9 mouse cellular contexts compared by ENCODE assay signal in the genomic region with DNA sequence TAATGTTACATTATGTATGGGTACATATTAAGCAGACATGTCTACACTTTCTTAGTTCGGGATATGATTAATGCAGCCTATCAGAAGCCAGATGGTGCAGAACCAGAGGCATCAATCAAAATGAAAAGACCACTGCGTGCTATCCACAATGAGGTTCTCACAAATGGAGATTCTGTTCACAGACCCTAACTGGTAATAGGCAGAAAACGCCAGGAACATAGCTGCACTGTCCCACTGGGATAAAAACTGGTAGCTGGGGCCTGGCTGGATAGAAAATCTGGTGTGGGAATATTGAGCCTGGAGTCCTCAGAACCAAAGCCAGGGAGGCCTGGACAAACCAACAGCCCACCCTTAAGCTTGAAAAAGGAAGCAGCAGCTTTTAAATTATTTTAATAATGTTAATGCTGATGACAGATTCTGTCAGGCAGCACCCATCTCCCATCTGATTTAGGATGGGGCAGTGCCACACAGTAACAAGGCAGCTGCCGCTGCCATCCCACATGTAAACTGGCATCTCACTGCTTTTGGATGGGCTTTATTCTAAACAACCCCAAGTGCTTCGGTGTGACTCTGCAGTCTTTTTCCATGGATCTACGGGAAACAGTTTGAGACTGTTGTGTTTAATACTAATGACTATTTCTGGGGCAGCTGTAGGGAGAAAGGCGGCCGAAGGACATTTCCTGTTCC.
DNase-seq lines count a peak whose midpoint lies in the region; ATAC-seq and TF ChIP-seq lines count a peak whose summit lies in the region.
"Had no signal": no experiment of that assay in that cellular context is flagged by ENCODE, and none has a peak within 500 bp of the region (broad histone marks: within the 10 kb centered on the region; RNA-seq: fewer than 3 reads in every experiment).

No protein-coding gene starts in this region.

- no peaks in the 10 kb centered on the region for H3K9me3 ChIP-seq in intestine, embryonic 14.5 days (ENCODE audit: control insufficient read depth, low read length)
- H3K9me3 ChIP-seq in intestine, postnatal 0 days (ENCODE audit: control insufficient read depth) = no peaks in the 10 kb centered on the region
- no peaks in the 10 kb centered on the region for H3K9me3 ChIP-seq in hindbrain, embryonic 12.5 days (replicated peaks)
- no peaks in the 10 kb centered on the region for H3K9me3 ChIP-seq in midbrain, embryonic 16.5 days (replicated peaks; ENCODE audit: control insufficient read depth, low read length, poor library complexity, severe bottlenecking)
- H3K9me3 ChIP-seq: lung, embryonic 15.5 days had no signal

- WGBS in intestine, embryonic 14.5 days = 38% methylated on average over 8 of the region's 8 CpGs
- WGBS in intestine, postnatal 0 days = 52% methylated on average over 8 of the region's 8 CpGs
- 11% methylated on average over 8 of the region's 8 CpGs for WGBS in hindbrain, embryonic 12.5 days
- WGBS in midbrain, embryonic 16.5 days = 16% methylated on average over 8 of the region's 8 CpGs

- H3K36me3 ChIP-seq in intestine, embryonic 14.5 days (ENCODE audit: control insufficient read depth, insufficient read depth, low read length) = no peaks in the 10 kb centered on the region
- no peaks in the 10 kb centered on the region for H3K36me3 ChIP-seq in intestine, postnatal 0 days (ENCODE audit: control insufficient read depth, insufficient read depth)
- H3K36me3 ChIP-seq in hindbrain, embryonic 12.5 days = no peaks in the 10 kb centered on the region
- no peaks in the 10 kb centered on the region for H3K36me3 ChIP-seq in midbrain, embryonic 16.5 days (ENCODE audit: control insufficient read depth, insufficient read depth, low read length)
- H3K36me3 ChIP-seq: lung, embryonic 15.5 days had no signal

- TF ChIP-seq CTCF in intestine, postnatal 0 days (IDR thresholded peaks at IDR 0.05; ENCODE audit: low read depth) = no peak

- H3K9ac ChIP-seq in intestine, embryonic 14.5 days (ENCODE audit: low read length) = no peak overlapping the region
- H3K9ac ChIP-seq in intestine, postnatal 0 days (ENCODE audit: low read depth, low read length) = no peak overlapping the region
- no peak overlapping the region; the same call in 1 of the 2 replicates for H3K9ac ChIP-seq in hindbrain, embryonic 12.5 days
- H3K9ac ChIP-seq in midbrain, embryonic 16.5 days (ENCODE audit: low read depth, low read length) = peak overlapping the region; percentile 41; the same call in 1 of the 2 replicates
- H3K9ac ChIP-seq: lung, embryonic 15.5 days had no signal

- no peak for DNase-seq in intestine, embryonic 14.5 days (ENCODE audit: low spot score)
- peak; percentile 52 for DNase-seq in embryo, embryonic 11.5 days (ENCODE audit: low read depth, low spot score)
- DNase-seq in adrenal gland, adult (ENCODE audit: inconsistent age in 2 of 2, low spot score in 1 of 2) = no peak
- no peak for DNase-seq in urinary bladder, postnatal 36 days (ENCODE audit: low spot score in 2 of 2)
- no peak for DNase-seq in frontal cortex, postnatal 14 days (ENCODE audit: low spot score in 2 of 2)

- no peaks in the 10 kb centered on the region for H3K27me3 ChIP-seq in intestine, embryonic 14.5 days (replicated peaks; ENCODE audit: control insufficient read depth, insufficient read depth, low read length)
- H3K27me3 ChIP-seq in intestine, postnatal 0 days (replicated peaks; ENCODE audit: control insufficient read depth, insufficient read depth, low read length) = no peaks in the 10 kb centered on the region
- H3K27me3 ChIP-seq in hindbrain, embryonic 12.5 days = no peaks in the 10 kb centered on the region
- H3K27me3 ChIP-seq in midbrain, embryonic 16.5 days (ENCODE audit: control insufficient read depth, insufficient read depth, low read depth, low read length) = no peaks in the 10 kb centered on the region
- H3K27me3 ChIP-seq: lung, embryonic 15.5 days had no signal

- no peak overlapping the region for H3K4me3 ChIP-seq in intestine, embryonic 14.5 days (ENCODE audit: low read depth, low read length)
- no peak overlapping the region for H3K4me3 ChIP-seq in intestine, postnatal 0 days (ENCODE audit: low read depth, low read length)
- H3K4me3 ChIP-seq in hindbrain, embryonic 12.5 days = no peak overlapping the region
- no peak overlapping the region for H3K4me3 ChIP-seq in midbrain, embryonic 16.5 days (ENCODE audit: low read depth, low read length)
- H3K4me3 ChIP-seq: lung, embryonic 15.5 days had no signal

- H3K27ac ChIP-seq in intestine, embryonic 14.5 days (ENCODE audit: low read depth) = peak overlapping the region; percentile 49
- no peak overlapping the region for H3K27ac ChIP-seq in intestine, postnatal 0 days (ENCODE audit: low read depth, low read length)
- H3K27ac ChIP-seq in hindbrain, embryonic 12.5 days = peak overlapping the region; percentile 94
- H3K27ac ChIP-seq in midbrain, embryonic 16.5 days (ENCODE audit: low read length) = peak overlapping the region; percentile 72
- H3K27ac ChIP-seq: lung, embryonic 15.5 days had no signal

- 0 out of 2 replicates have a peak, but pooled peaks have one; percentile 50 for ATAC-seq in intestine, embryonic 14.5 days (replicated peaks; ENCODE audit: low FRiP score, low TSS enrichment, low read depth)
- ATAC-seq in intestine, postnatal 0 days = no peak
- peak; percentile 96 for ATAC-seq in hindbrain, embryonic 12.5 days (ENCODE audit: low FRiP score)
- ATAC-seq in midbrain, embryonic 16.5 days = peak; percentile 79

- H3K4me2 ChIP-seq in intestine, embryonic 14.5 days (ENCODE audit: low read length) = no peak overlapping the region
- H3K4me2 ChIP-seq in intestine, postnatal 0 days (replicated peaks; ENCODE audit: low read depth) = no peak overlapping the region
- H3K4me2 ChIP-seq in hindbrain, embryonic 12.5 days (replicated peaks) = peak overlapping the region; percentile 17; the same call in 1 of the 2 replicates
- H3K4me2 ChIP-seq in midbrain, embryonic 16.5 days (ENCODE audit: low read length) = peak overlapping the region; percentile 14; the same call in 1 of the 2 replicates
- H3K4me2 ChIP-seq: lung, embryonic 15.5 days had no signal

- peaks cover 12% of the 10 kb centered on the region for H3K4me1 ChIP-seq in intestine, embryonic 14.5 days (replicated peaks; ENCODE audit: control insufficient read depth, insufficient read depth, low read length)
- no peaks in the 10 kb centered on the region for H3K4me1 ChIP-seq in intestine, postnatal 0 days (replicated peaks; ENCODE audit: control insufficient read depth, insufficient read depth, low read length)
- peaks cover 41% of the 10 kb centered on the region for H3K4me1 ChIP-seq in hindbrain, embryonic 12.5 days
- peaks cover 32% of the 10 kb centered on the region for H3K4me1 ChIP-seq in midbrain, embryonic 16.5 days (ENCODE audit: control insufficient read depth, insufficient read depth, low read length)

Comparison
In these comparisons a context has a peak if more than half of its experiments do, and no peak if none do; other contexts are left out.
1. H3K4me2 ChIP-seq: peak in hindbrain, embryonic 12.5 days (single experiment) and midbrain, embryonic 16.5 days (single experiment); none in intestine, embryonic 14.5 days (single experiment) and intestine, postnatal 0 days (single experiment).